In genomic region chr14:24534865-24535545, GRCm38 (mm10) we compare ENCODE assay signal across 12 mouse cellular contexts. TPM values are rescaled to one million over a fixed set of nuclear protein-coding genes. Genes with fewer than 3 reads are reported as not detected.
DNase-seq lines count a peak whose midpoint lies in the region; ATAC-seq lines count a peak whose summit lies in the region.
"Had no signal": no experiment of that assay in that cellular context is flagged by ENCODE, and none has a peak within 500 bp of the region (broad histone marks: within the 10 kb centered on the region; RNA-seq: fewer than 3 reads in every experiment).

No protein-coding gene starts in this region.

- no peaks in the 10 kb centered on the region for H3K36me3 ChIP-seq in midbrain, embryonic 11.5 days (ENCODE audit: control insufficient read depth, insufficient read depth, low read length)
- no peaks in the 10 kb centered on the region for H3K36me3 ChIP-seq in midbrain, embryonic 10.5 days
- H3K36me3 ChIP-seq in forebrain, embryonic 13.5 days (ENCODE audit: poor library complexity, severe bottlenecking) = no peaks in the 10 kb centered on the region
- H3K36me3 ChIP-seq in hindbrain, embryonic 16.5 days (ENCODE audit: control insufficient read depth, insufficient read depth, low read length) = no peaks in the 10 kb centered on the region
- no peaks in the 10 kb centered on the region for H3K36me3 ChIP-seq in heart, embryonic 10.5 days
- H3K36me3 ChIP-seq: kidney, embryonic 15.5 days; liver, embryonic 13.5 days had no signal

- no peaks in the 10 kb centered on the region for H3K9me3 ChIP-seq in midbrain, embryonic 11.5 days (ENCODE audit: control insufficient read depth, low read length)
- no peaks in the 10 kb centered on the region; the same call in 1 of the 2 replicates for H3K9me3 ChIP-seq in midbrain, embryonic 10.5 days (replicated peaks)
- H3K9me3 ChIP-seq in forebrain, embryonic 13.5 days (replicated peaks) = no peaks in the 10 kb centered on the region
- H3K9me3 ChIP-seq in hindbrain, embryonic 16.5 days (ENCODE audit: control insufficient read depth, low read length) = no peaks in the 10 kb centered on the region; the same call in 1 of the 2 replicates
- no peaks in the 10 kb centered on the region for H3K9me3 ChIP-seq in heart, embryonic 10.5 days
- H3K9me3 ChIP-seq: kidney, embryonic 15.5 days; liver, embryonic 13.5 days had no signal

- H3K9ac ChIP-seq in midbrain, embryonic 11.5 days (ENCODE audit: low read length) = no peak overlapping the region
- 0 out of 2 replicates have a peak overlapping the region, but pooled peaks have one; percentile 8 for H3K9ac ChIP-seq in forebrain, embryonic 13.5 days
- H3K9ac ChIP-seq in hindbrain, embryonic 16.5 days (ENCODE audit: low read depth, low read length) = no peak overlapping the region
- H3K9ac ChIP-seq: kidney, embryonic 15.5 days; liver, embryonic 13.5 days had no signal

- peak; percentile 42; the same call in 1 of the 2 replicates for ATAC-seq in midbrain, embryonic 11.5 days (ENCODE audit: low FRiP score)
- peak; percentile 68 for ATAC-seq in forebrain, embryonic 13.5 days
- ATAC-seq in hindbrain, embryonic 16.5 days = peak; percentile 61
- no peak for ATAC-seq in inflammation-experienced regulatory T-cells, adult 6 months
- ATAC-seq: activated CD4-positive, CD25-positive, alpha-beta regulatory T cell, adult 4 months had no signal

- WGBS in midbrain, embryonic 11.5 days = 70% methylated on average over 9 of the region's 9 CpGs
- 91% methylated on average over 9 of the region's 9 CpGs for WGBS in midbrain, embryonic 10.5 days
- WGBS in forebrain, embryonic 13.5 days = 42% methylated on average over 9 of the region's 9 CpGs
- 27% methylated on average over 9 of the region's 9 CpGs for WGBS in hindbrain, embryonic 16.5 days
- WGBS in heart, embryonic 10.5 days = 79% methylated on average over 9 of the region's 9 CpGs

- H3K4me3 ChIP-seq in midbrain, embryonic 11.5 days (ENCODE audit: low read depth, low read length) = no peak overlapping the region
- H3K4me3 ChIP-seq in midbrain, embryonic 10.5 days = no peak overlapping the region
- H3K4me3 ChIP-seq in forebrain, embryonic 13.5 days = no peak overlapping the region
- H3K4me3 ChIP-seq in hindbrain, embryonic 16.5 days (ENCODE audit: low read length) = no peak overlapping the region
- H3K4me3 ChIP-seq in heart, embryonic 10.5 days = no peak overlapping the region
- H3K4me3 ChIP-seq: kidney, embryonic 15.5 days; liver, embryonic 13.5 days had no signal

- H3K27ac ChIP-seq in midbrain, embryonic 11.5 days (ENCODE audit: low read depth, low read length) = no peak overlapping the region
- H3K27ac ChIP-seq in midbrain, embryonic 10.5 days (replicated peaks) = no peak overlapping the region
- peak overlapping the region; percentile 62 for H3K27ac ChIP-seq in forebrain, embryonic 13.5 days
- peak overlapping the region; percentile 36 for H3K27ac ChIP-seq in hindbrain, embryonic 16.5 days (ENCODE audit: low read depth, low read length)
- no peak overlapping the region for H3K27ac ChIP-seq in heart, embryonic 10.5 days
- H3K27ac ChIP-seq: kidney, embryonic 15.5 days; liver, embryonic 13.5 days had no signal

- peaks cover 18% of the 10 kb centered on the region for H3K4me1 ChIP-seq in midbrain, embryonic 11.5 days (ENCODE audit: control insufficient read depth, insufficient read depth, low read length)
- peaks cover 50% of the 10 kb centered on the region for H3K4me1 ChIP-seq in midbrain, embryonic 10.5 days
- H3K4me1 ChIP-seq in forebrain, embryonic 13.5 days = peaks cover 51% of the 10 kb centered on the region
- H3K4me1 ChIP-seq in hindbrain, embryonic 16.5 days (ENCODE audit: control insufficient read depth, insufficient read depth, low read depth, low read length) = peaks cover 29% of the 10 kb centered on the region
- peaks cover 21% of the 10 kb centered on the region for H3K4me1 ChIP-seq in heart, embryonic 10.5 days
- H3K4me1 ChIP-seq: liver, embryonic 13.5 days had no signal

- no peak for DNase-seq in midbrain, embryonic 11.5 days (ENCODE audit: low spot score, missing footprints)
- DNase-seq in midbrain, embryonic 10.5 days (ENCODE audit: low spot score) = no peak
- peak; percentile 59 for DNase-seq in retina, postnatal 1 day
- DNase-seq in heart, embryonic 10.5 days (ENCODE audit: low spot score) = no peak
- DNase-seq: heart, postnatal 10 days; liver, embryonic 13.5 days; lung, postnatal 36 days had no signal

- no peak overlapping the region for H3K4me2 ChIP-seq in midbrain, embryonic 11.5 days
- H3K4me2 ChIP-seq in forebrain, embryonic 13.5 days = no peak overlapping the region
- no peak overlapping the region for H3K4me2 ChIP-seq in hindbrain, embryonic 16.5 days (ENCODE audit: low read length)
- H3K4me2 ChIP-seq: kidney, embryonic 15.5 days; liver, embryonic 13.5 days had no signal

- no peaks in the 10 kb centered on the region for H3K27me3 ChIP-seq in midbrain, embryonic 11.5 days (ENCODE audit: control insufficient read depth, insufficient read depth, low read length)
- no peaks in the 10 kb centered on the region for H3K27me3 ChIP-seq in midbrain, embryonic 10.5 days (ENCODE audit: low read depth, poor library complexity, severe bottlenecking)
- H3K27me3 ChIP-seq in forebrain, embryonic 13.5 days = no peaks in the 10 kb centered on the region
- no peaks in the 10 kb centered on the region for H3K27me3 ChIP-seq in hindbrain, embryonic 16.5 days (replicated peaks; ENCODE audit: control insufficient read depth, insufficient read depth, low read length)
- H3K27me3 ChIP-seq in heart, embryonic 10.5 days (ENCODE audit: insufficient read depth, poor library complexity, severe bottlenecking) = no peaks in the 10 kb centered on the region
- H3K27me3 ChIP-seq: kidney, embryonic 15.5 days; liver, embryonic 13.5 days had no signal

RNA-seq across cellular contexts. Expression of gene Rps24, which starts 48.1 kb away (rescaled TPM):
- 1,094 and 1,112 TPM in 2 replicates for polyA plus RNA-seq in midbrain, embryonic 11.5 days (2014; fragmentation: Nextera tagmentation; extraction: Ambion mirVana)
- polyA plus RNA-seq in midbrain, embryonic 10.5 days (2016; fragmentation: Nextera tagmentation; extraction: Ambion mirVana) = 915 and 1,078 TPM in 2 replicates
- polyA plus RNA-seq in forebrain, embryonic 13.5 days (2015; fragmentation: Nextera tagmentation; extraction: Ambion mirVana) = 701 and 859 TPM in 2 replicates
- 456 and 490 TPM in 2 replicates for polyA plus RNA-seq in hindbrain, embryonic 16.5 days (2015; fragmentation: Nextera tagmentation; extraction: Ambion mirVana)
- polyA plus RNA-seq in heart, embryonic 10.5 days (2016; fragmentation: Nextera tagmentation; extraction: Ambion mirVana) = 782 and 904 TPM in 2 replicates
- polyA plus RNA-seq in inflammation-experienced regulatory T-cells, adult 6 months (2017; shearing (Covaris generic)) = 1,000 to 10,000 TPM; 1,562 to 2,670 (median 2,632) TPM

RNA-seq across cellular contexts. Expression of gene Polr3a, which starts 48.1 kb away (rescaled TPM):
- 17.6 and 17.9 TPM in 2 replicates for polyA plus RNA-seq in midbrain, embryonic 11.5 days (2014; fragmentation: Nextera tagmentation; extraction: Ambion mirVana)
- polyA plus RNA-seq in midbrain, embryonic 10.5 days (2016; fragmentation: Nextera tagmentation; extraction: Ambion mirVana) = 18.3 and 21.0 TPM in 2 replicates
- 22.1 and 23.2 TPM in 2 replicates for polyA plus RNA-seq in forebrain, embryonic 13.5 days (2015; fragmentation: Nextera tagmentation; extraction: Ambion mirVana)
- 16.5 and 18.4 TPM in 2 replicates for polyA plus RNA-seq in hindbrain, embryonic 16.5 days (2015; fragmentation: Nextera tagmentation; extraction: Ambion mirVana)
- 16.9 and 18.1 TPM in 2 replicates for polyA plus RNA-seq in heart, embryonic 10.5 days (2016; fragmentation: Nextera tagmentation; extraction: Ambion mirVana)
- 10 to 100 TPM; 10.6 to 22.4 (median 17.4) TPM for polyA plus RNA-seq in inflammation-experienced regulatory T-cells, adult 6 months (2017; shearing (Covaris generic))

Comparison
In these comparisons a context has a peak if more than half of its experiments do, and no peak if none do; other contexts are left out.
1. H3K27ac ChIP-seq: peak in forebrain, embryonic 13.5 days (single experiment) and hindbrain, embryonic 16.5 days (single experiment); none in midbrain, embryonic 11.5 days (single experiment), midbrain, embryonic 10.5 days (single experiment) and heart, embryonic 10.5 days (single experiment).